Mouse (Mus musculus) myocyte (in vitro differentiated cells): Measurements from ENCODE around the gene Ffar2. TPM values are rescaled to one million over a fixed set of nuclear protein-coding genes. Genes with fewer than 3 reads are reported as not detected.
"Not testable (repeated sequence)": the region's sequence is repeated elsewhere in the genome, so short reads cannot be mapped to it uniquely, and the experiment has no call there.

Source experiments
- H3K27me3 ChIP-seq: one replicate; pipeline ENCODE4 v1.6.1; 2011; ENCODE audit not compliant: control insufficient read depth, insufficient read depth, insufficient read length
- H3K36me3 ChIP-seq: one replicate; pipeline ENCODE4 v1.6.1; 2011; ENCODE audit not compliant: control insufficient read depth, insufficient read depth
- H3K4me2 ChIP-seq: one replicate; pipeline ENCODE4 v1.6.1; 2011; ENCODE audit warnings: low read depth, control low read depth
- H3K4me3 ChIP-seq: one replicate; pipeline ENCODE4 v1.5.1; 2011; ENCODE audit warnings: mild to moderate bottlenecking, control low read depth, moderate library complexity
- H3K79me2 ChIP-seq: one replicate; pipeline ENCODE4 v1.6.1; 2011; ENCODE audit not compliant: control insufficient read depth, insufficient read depth
- H3ac ChIP-seq: one replicate; pipeline ENCODE4 v1.6.1; 2011; ENCODE audit not compliant: control insufficient read depth, insufficient read length
- CEBPB ChIP-seq: IDR thresholded peaks from 2 replicates; pipeline ENCODE4 v1.6.1; 2011; ENCODE audit warnings: mild to moderate bottlenecking, moderate library complexity; ENCODE audit not compliant: poor library complexity, insufficient read depth, severe bottlenecking
- E2F4 ChIP-seq: IDR thresholded peaks from one replicate; pipeline ENCODE4 v1.6.1; 2011; ENCODE audit warnings: mild to moderate bottlenecking, control low read depth, moderate library complexity; ENCODE audit not compliant: insufficient read depth
- MAX ChIP-seq: IDR thresholded peaks from one replicate; pipeline ENCODE4 v1.6.1; 2011; ENCODE audit warnings: low read depth, mild to moderate bottlenecking, control low read depth
- MYOD1 ChIP-seq, 3 experiments: IDR thresholded peaks; one replicate each; pipeline ENCODE4 v1.6.1; 2011; ENCODE audit warnings: control low read depth in 2 of 3, low read depth in 2 of 3, mild to moderate bottlenecking in 2 of 3, moderate library complexity in 1 of 3; ENCODE audit not compliant: insufficient read length in 2 of 3, control insufficient read depth in 1 of 3
- MYOG ChIP-seq, 3 experiments: IDR thresholded peaks; one replicate each; pipeline ENCODE4 v1.6.1; 2011; ENCODE audit warnings: control low read depth in 2 of 3, low read depth in 2 of 3, mild to moderate bottlenecking in 2 of 3; ENCODE audit not compliant: insufficient read length in 2 of 3, control insufficient read depth in 1 of 3, insufficient read depth in 1 of 3
- POLR2A ChIP-seq: IDR thresholded peaks from one replicate; pipeline ENCODE4 v1.6.1; 2011; ENCODE audit warnings: low read depth, mild to moderate bottlenecking, control low read depth, moderate library complexity; ENCODE audit not compliant: insufficient read length
- POLR2AphosphoS2 ChIP-seq: IDR thresholded peaks from one replicate; pipeline ENCODE4 v1.6.1; 2011; ENCODE audit warnings: low read depth, control low read depth; ENCODE audit not compliant: insufficient read length
- REST ChIP-seq: IDR thresholded peaks from one replicate; pipeline ENCODE4 v1.6.1; 2011; ENCODE audit warnings: mild to moderate bottlenecking, control low read depth, moderate library complexity; ENCODE audit not compliant: insufficient read depth, insufficient read length
- SRF ChIP-seq: IDR thresholded peaks from one replicate; pipeline ENCODE4 v1.6.1; 2011; ENCODE audit warnings: low read depth; ENCODE audit not compliant: control insufficient read depth, insufficient read length
- TCF12 ChIP-seq: IDR thresholded peaks from one replicate; pipeline ENCODE4 v1.6.1; 2011; ENCODE audit warnings: mild to moderate bottlenecking, control low read depth; ENCODE audit not compliant: poor library complexity, insufficient read depth, severe bottlenecking
- TCF3 ChIP-seq: IDR thresholded peaks from one replicate; pipeline ENCODE4 v1.6.1; 2011; ENCODE audit warnings: low read depth, control low read depth; ENCODE audit not compliant: insufficient read length
- USF1 ChIP-seq: IDR thresholded peaks from one replicate; pipeline ENCODE4 v1.6.1; 2011; ENCODE audit warnings: low read depth, mild to moderate bottlenecking, control low read depth, moderate library complexity
- polyA plus RNA-seq: library from polyadenylated mRNA; unstranded; fragments of >200 nt; fragmentation: generic; extraction: Trizol; gene quantifications from one replicate; pipeline ENCODE4 v1.2.1, GENCODE M21; 2012; ENCODE audit warnings: missing spikeins

Ffar2 gene
- polyA plus RNA-seq, 1 experiment, result not detected

DNA sequence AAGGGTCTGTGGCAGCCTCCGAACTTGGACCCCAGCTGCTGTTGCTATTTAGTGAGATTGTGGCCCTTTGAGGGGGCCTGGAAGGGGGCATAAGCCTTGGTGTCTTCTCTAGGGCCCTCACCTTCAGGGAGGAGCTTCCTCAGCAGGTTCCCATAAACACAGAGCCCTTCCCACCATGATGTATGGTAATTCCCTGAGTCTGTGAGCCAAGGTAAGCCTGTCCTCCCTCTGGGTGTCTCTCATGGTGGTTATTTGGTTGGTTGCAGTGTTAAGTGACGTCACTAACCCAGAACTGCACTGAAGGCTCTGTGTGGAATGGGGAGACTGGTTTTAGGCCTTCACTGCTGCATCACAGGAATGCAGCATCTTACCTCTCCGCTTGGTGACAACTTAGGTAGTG, 5.9 kb upstream of the Ffar2 start:
- TF ChIP-seq USF1, result no peak
- no peak for TF ChIP-seq POLR2A
- TF ChIP-seq TCF3, result no peak
- TF ChIP-seq SRF, result no peak
- TF ChIP-seq TCF12, result no peak
- no peak for TF ChIP-seq POLR2AphosphoS2
- TF ChIP-seq REST, result no peak
- no peak for TF ChIP-seq MAX
- TF ChIP-seq E2F4, result no peak
- no peak for TF ChIP-seq CEBPB
- no peak for TF ChIP-seq MYOD1 (IDR thresholded peaks at IDR 0.05; ENCODE audit: control insufficient read depth in 1 of 3, insufficient read length in 2 of 3, low read depth in 2 of 3)
- TF ChIP-seq MYOG (IDR thresholded peaks at IDR 0.05; ENCODE audit: control insufficient read depth in 1 of 3, insufficient read depth in 1 of 3, insufficient read length in 2 of 3, low read depth in 2 of 3), result no peak
- H3K79me2 ChIP-seq, result no peaks in the 10 kb centered on the region
- H3K36me3 ChIP-seq, result no peaks in the 10 kb centered on the region
- no peak overlapping the region for H3K4me2 ChIP-seq
- no peaks in the 10 kb centered on the region for H3K27me3 ChIP-seq
- no peak overlapping the region for H3ac ChIP-seq
- no peak overlapping the region for H3K4me3 ChIP-seq

DNA sequence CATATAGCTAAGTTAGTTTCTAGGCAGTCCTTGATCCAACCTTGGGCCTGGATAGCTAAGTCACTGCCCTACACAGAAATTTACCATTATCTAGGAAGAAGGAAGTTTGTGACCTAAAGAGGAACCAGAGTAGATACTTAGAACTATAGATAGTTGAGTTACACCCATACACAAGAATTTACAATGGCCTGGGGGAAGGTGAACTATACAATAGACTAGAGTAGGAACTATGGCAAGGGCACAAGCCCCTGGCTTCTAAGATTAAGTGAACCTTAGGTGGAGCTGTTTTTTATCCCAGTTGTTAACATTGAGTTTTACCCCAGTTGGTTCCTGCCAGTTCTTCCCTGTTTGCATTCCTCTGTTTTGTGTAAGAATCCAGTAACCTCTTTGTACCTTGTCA, 5.3 kb upstream of the Ffar2 start:
- H3K4me3 ChIP-seq, H3K27me3 ChIP-seq, H3K79me2 ChIP-seq, H3K4me2 ChIP-seq, H3K36me3 ChIP-seq, H3ac ChIP-seq: not testable (repeated sequence)

DNA sequence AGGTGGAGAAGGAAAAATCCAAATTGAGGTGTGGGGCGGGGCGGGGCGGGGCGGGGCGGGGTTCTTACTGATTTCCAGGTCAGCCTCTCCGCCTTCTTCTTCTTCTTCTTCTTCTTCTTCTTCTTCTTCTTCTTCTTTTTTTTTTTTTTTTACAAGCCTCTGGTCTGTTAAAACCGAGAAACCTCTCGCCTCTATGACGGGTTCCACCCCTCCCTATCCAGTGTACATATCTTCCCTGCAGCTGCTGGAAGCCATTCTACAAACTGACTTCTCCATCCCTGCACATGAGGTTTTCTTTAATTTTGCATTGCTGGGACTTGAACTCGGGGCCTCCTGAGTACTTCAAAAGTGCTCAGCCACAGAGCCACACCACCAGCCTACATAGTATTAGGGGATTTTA, 3.1 kb upstream of the Ffar2 start:
- Histone ChIP-seq H3ac (no peak overlapping the region), H3K4me2 (no peak overlapping the region), H3K79me2 (no peaks in the 10 kb centered on the region), H3K4me3 (no peak overlapping the region), H3K27me3 (peaks cover 3% of the 10 kb centered on the region), H3K36me3 (no peaks in the 10 kb centered on the region)
- no peak for TF ChIP-seq CEBPB
- TF ChIP-seq POLR2A, result no peak
- no peak for TF ChIP-seq TCF12
- no peak for TF ChIP-seq MYOG (IDR thresholded peaks at IDR 0.05; ENCODE audit: control insufficient read depth in 1 of 3, insufficient read depth in 1 of 3, insufficient read length in 2 of 3, low read depth in 2 of 3)
- TF ChIP-seq MYOD1 (IDR thresholded peaks at IDR 0.05; ENCODE audit: control insufficient read depth in 1 of 3, insufficient read length in 2 of 3, low read depth in 2 of 3), result no peak
- TF ChIP-seq USF1, result no peak
- TF ChIP-seq MAX, result no peak
- TF ChIP-seq POLR2AphosphoS2, result no peak
- no peak for TF ChIP-seq TCF3
- no peak for TF ChIP-seq E2F4
- TF ChIP-seq REST, result no peak

DNA sequence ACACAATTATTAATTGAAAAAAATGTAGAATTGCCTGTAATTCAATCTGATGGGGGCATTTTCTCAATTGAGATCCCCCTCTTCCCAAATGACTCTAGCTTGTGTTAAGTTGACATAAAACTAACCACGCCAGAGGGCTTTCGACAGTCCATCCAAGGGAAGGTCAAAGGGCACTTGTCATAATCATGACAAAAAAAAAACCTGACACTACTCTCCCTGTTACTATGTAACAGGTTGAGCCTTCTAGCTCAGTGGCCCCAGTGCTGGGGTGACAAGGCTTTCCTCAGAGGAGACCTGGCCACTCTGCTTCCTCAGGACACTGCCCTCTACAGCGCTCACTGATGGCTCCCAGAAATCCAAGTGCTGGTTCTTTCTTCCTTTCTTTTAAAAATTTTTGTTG, 731 bp upstream of the Ffar2 start:
- no peak overlapping the region for H3K4me2 ChIP-seq

DNA sequence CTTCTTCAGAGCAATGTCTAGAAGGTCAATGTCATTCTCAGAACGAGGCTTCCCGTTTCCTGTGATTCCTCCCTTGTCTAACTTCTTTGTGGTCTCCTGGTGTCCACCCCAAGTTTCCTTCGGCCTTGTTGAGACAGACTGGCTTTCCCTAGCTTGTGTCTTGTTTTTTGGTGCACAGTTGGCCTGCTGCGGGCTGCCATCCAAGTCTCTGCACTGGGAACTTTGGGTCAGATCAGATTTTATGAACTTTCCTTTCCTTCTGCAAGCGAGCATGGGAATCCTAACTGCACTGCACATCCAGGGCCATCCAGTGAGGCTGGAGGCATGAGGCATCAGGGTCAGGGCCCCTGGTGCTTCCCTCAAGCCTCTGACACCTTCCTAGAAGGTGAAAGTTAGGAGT, 2.0 kb downstream of the Ffar2 start:
- H3ac ChIP-seq, result no peak overlapping the region
- no peak overlapping the region for H3K4me3 ChIP-seq
- H3K36me3 ChIP-seq, result no peaks in the 10 kb centered on the region
- no peak overlapping the region for H3K4me2 ChIP-seq
- peaks cover 29% of the 10 kb centered on the region for H3K27me3 ChIP-seq
- no peaks in the 10 kb centered on the region for H3K79me2 ChIP-seq
- no peak for TF ChIP-seq MYOG (IDR thresholded peaks at IDR 0.05; ENCODE audit: control insufficient read depth in 1 of 3, insufficient read depth in 1 of 3, insufficient read length in 2 of 3, low read depth in 2 of 3)
- no peak for TF ChIP-seq MYOD1 (IDR thresholded peaks at IDR 0.05; ENCODE audit: control insufficient read depth in 1 of 3, insufficient read length in 2 of 3, low read depth in 2 of 3)
- TF ChIP-seq POLR2AphosphoS2, result no peak
- TF ChIP-seq POLR2A, result no peak
- no peak for TF ChIP-seq TCF3
- no peak for TF ChIP-seq REST
- TF ChIP-seq TCF12, result no peak
- TF ChIP-seq USF1, result no peak
- TF ChIP-seq E2F4, result no peak
- TF ChIP-seq SRF, result no peak
- no peak for TF ChIP-seq CEBPB
- no peak for TF ChIP-seq MAX

More for the DNA sequence above, 731 bp upstream of the Ffar2 start:
- H3K27me3 ChIP-seq, result peaks cover 19% of the 10 kb centered on the region
- no peaks in the 10 kb centered on the region for H3K36me3 ChIP-seq
- no peak for TF ChIP-seq E2F4
- no peak for TF ChIP-seq MYOG (IDR thresholded peaks at IDR 0.05; ENCODE audit: control insufficient read depth in 1 of 3, insufficient read depth in 1 of 3, insufficient read length in 2 of 3, low read depth in 2 of 3)
- TF ChIP-seq USF1, result no peak
- TF ChIP-seq CEBPB, result no peak
- no peak overlapping the region for H3K4me3 ChIP-seq
- no peak overlapping the region for H3ac ChIP-seq
- H3K79me2 ChIP-seq, result no peaks in the 10 kb centered on the region
